Mouse (Mus musculus) neural tube, embryonic 13.5 days (tissue): ENCODE measurements around the gene Enpep. TPM values are rescaled to one million over a fixed set of nuclear protein-coding genes. Genes with fewer than 3 reads are reported as not detected.

ENCODE experiments used
- ATAC-seq: fragments of 200-750 bp; cut with Nextera tagmentation; 2 replicates; pipeline ENCODE4 v1.8.0; 2017; ENCODE audit warnings: low read depth, mild to moderate bottlenecking, moderate TSS enrichment, moderate library complexity
- H3K27ac ChIP-seq: fragments of 300-500 bp; sonication (generic); replicated peaks from 2 replicates; pipeline ENCODE4 v1.5.1; 2015; ENCODE audit warnings: moderate library complexity, mild to moderate bottlenecking, inconsistent platforms
- H3K27me3 ChIP-seq: fragments of 300-500 bp; sonication (generic); 2 replicates; pipeline ENCODE4 v1.6.1; 2015; ENCODE audit warnings: mild to moderate bottlenecking, inconsistent platforms
- H3K36me3 ChIP-seq: fragments of 300-500 bp; sonication (generic); 2 replicates; pipeline ENCODE4 v1.6.1; 2015; ENCODE audit warnings: mild to moderate bottlenecking, inconsistent platforms
- H3K4me1 ChIP-seq: fragments of 300-500 bp; sonication (generic); replicated peaks from 2 replicates; pipeline ENCODE4 v1.6.1; 2015; ENCODE audit warnings: inconsistent platforms
- H3K4me2 ChIP-seq: fragments of 300-500 bp; sonication (generic); 2 replicates; pipeline ENCODE4 v1.6.1; 2015; ENCODE audit warnings: inconsistent platforms, mild to moderate bottlenecking, moderate library complexity
- H3K4me3 ChIP-seq: fragments of 300-500 bp; sonication (generic); 2 replicates; pipeline ENCODE4 v1.5.1; 2015; ENCODE audit warnings: mild to moderate bottlenecking, inconsistent platforms
- H3K9ac ChIP-seq: fragments of 300-500 bp; sonication (generic); 2 replicates; pipeline ENCODE4 v1.6.1; 2015; ENCODE audit warnings: moderate library complexity, mild to moderate bottlenecking, inconsistent platforms
- H3K9me3 ChIP-seq: fragments of 300-500 bp; sonication (generic); 2 replicates; pipeline ENCODE4 v1.6.1; 2016; ENCODE audit warnings: inconsistent platforms
- WGBS: fragments of 180-500 bp; shearing (Covaris S2); methylation state at CpG from one replicate; pipeline ENCODE4 v1.1.7; 2015; 5-methylcytosine and 5-hydroxymethylcytosine counted together
- polyA plus RNA-seq: library from polyadenylated mRNA; unstranded; fragments of >200 nt; fragmentation: Nextera tagmentation; extraction: Ambion mirVana; gene quantifications from 2 replicates; pipeline ENCODE4 v1.2.1, GENCODE M21; 2015

Enpep gene
- polyA plus RNA-seq, 1 experiment from 2014 or later: 2.1 TPM

GRCm38 (mm10) chr3:129224806-129225576 lies 107.5 kb downstream of the Enpep start:
- Histone ChIP-seq H3K27ac (no peak overlapping the region), H3K4me3 (no peak overlapping the region), H3K9me3 (no peaks in the 10 kb centered on the region), H3K9ac (no peak overlapping the region), H3K36me3 (no peaks in the 10 kb centered on the region), H3K4me1 (peaks cover 3% of the 10 kb centered on the region; the same call in 1 of the 2 replicates), H3K27me3 (peaks cover 94% of the 10 kb centered on the region), H3K4me2 (no peak overlapping the region)
- ATAC-seq: no peak
- under 1% methylated on average over 40 of the region's 40 CpGs for WGBS

DNA sequence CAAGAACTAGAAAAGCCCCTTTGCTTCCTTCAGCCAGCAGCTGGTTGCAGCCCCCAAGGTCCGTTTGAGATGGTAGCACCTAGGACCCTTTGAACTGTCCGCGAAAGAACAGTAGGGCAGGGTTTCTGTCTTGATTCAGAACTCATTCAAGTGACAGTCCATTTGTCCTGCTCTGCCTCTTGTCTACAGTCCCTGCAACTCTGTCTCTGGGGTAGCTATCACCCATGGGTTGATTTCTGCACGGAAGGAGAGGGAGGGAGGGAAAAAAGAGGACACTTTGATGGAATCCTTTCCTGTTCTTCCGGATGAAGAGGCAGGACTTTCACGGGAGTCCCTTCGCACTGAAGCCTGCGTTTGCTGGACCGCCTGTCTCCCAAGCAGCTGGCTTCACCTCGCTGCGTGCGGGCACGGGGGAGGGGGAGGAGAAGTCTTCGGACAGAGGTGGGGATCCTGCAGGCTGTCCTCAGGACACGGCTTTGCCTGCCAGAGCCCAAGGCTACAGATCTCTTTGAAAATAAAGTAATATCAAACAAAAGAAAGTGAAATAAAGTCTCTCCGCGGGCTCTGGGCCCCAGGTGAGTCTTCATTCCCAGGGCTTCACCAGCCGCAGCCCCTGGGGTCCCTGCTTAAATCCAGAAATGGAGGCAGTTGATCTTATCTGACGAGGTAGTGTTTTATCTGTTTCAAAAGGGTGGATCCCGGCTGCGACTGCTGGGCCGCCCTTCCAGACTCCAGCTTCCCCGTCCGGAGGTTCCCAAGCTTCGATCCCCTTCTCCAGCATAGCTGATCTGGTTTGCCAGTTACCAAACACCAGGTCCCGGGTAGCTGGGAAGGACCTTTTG lies 108.3 kb downstream of the Enpep start:
- Histone ChIP-seq H3K9ac (no peak overlapping the region), H3K27ac (no peak overlapping the region), H3K27me3 (peaks cover 98% of the 10 kb centered on the region), H3K4me1 (peaks cover 3% of the 10 kb centered on the region; the same call in 1 of the 2 replicates), H3K9me3 (no peaks in the 10 kb centered on the region), H3K36me3 (no peaks in the 10 kb centered on the region), H3K4me3 (no peak overlapping the region), H3K4me2 (no peak overlapping the region)
- WGBS: under 1% methylated on average over 26 of the region's 26 CpGs
- ATAC-seq: no peak

DNA sequence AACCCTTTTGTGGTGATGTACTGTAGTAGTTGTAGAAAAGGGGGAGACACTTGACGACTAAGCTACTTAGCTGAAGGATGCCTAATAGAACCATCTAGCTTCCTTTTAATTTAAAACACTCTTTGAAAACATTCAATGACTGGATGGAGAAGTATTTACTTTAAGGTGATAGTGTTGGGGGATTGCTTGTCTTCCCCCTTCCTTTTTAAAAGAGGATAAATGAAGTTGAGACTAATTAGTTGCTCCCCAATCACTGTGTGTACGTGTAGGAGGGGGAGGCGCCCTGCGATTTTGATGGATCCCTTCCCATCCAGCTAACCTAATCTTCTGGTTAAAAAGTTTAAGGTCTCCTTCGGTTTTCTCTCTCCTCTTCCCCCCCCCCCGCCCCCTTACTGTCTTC lies 109.1 kb downstream of the Enpep start:
- H3K36me3 ChIP-seq: no peaks in the 10 kb centered on the region
- no peak for ATAC-seq
- H3K27me3 ChIP-seq: peaks cover 100% of the 10 kb centered on the region
- WGBS: 2% methylated on average over 5 of the region's 6 CpGs
- peaks cover 3% of the 10 kb centered on the region; the same call in 1 of the 2 replicates for H3K4me1 ChIP-seq
- H3K9ac ChIP-seq: no peak overlapping the region
- H3K9me3 ChIP-seq: no peaks in the 10 kb centered on the region
- H3K4me2 ChIP-seq: no peak overlapping the region
- no peak overlapping the region for H3K27ac ChIP-seq
- no peak overlapping the region for H3K4me3 ChIP-seq

- Histone ChIP-seq H3K9ac (no peak overlapping the region), H3K4me1 (peaks cover 3% of the 10 kb centered on the region; the same call in 1 of the 2 replicates), H3K36me3 (no peaks in the 10 kb centered on the region), H3K27ac (no peak overlapping the region), H3K4me3 (no peak overlapping the region), H3K4me2 (no peak overlapping the region), H3K9me3 (no peaks in the 10 kb centered on the region), H3K27me3 (peaks cover 100% of the 10 kb centered on the region)
- WGBS: 2% methylated on average over 21 of the region's 21 CpGs
- no peak for ATAC-seq
Measured at GRCm38 (mm10) chr3:129222448-129223290, 109.9 kb downstream of the Enpep start.

- no peak overlapping the region for H3K4me2 ChIP-seq
- no peaks in the 10 kb centered on the region for H3K9me3 ChIP-seq
- H3K27ac ChIP-seq: no peak overlapping the region
- 1% methylated on average over 25 of the region's 27 CpGs for WGBS
- peaks cover 100% of the 10 kb centered on the region for H3K27me3 ChIP-seq
- no peaks in the 10 kb centered on the region for H3K36me3 ChIP-seq
- H3K4me3 ChIP-seq: no peak overlapping the region
- H3K4me1 ChIP-seq: peaks cover 3% of the 10 kb centered on the region; the same call in 1 of the 2 replicates
- no peak for ATAC-seq
- H3K9ac ChIP-seq: no peak overlapping the region
Measured at GRCm38 (mm10) chr3:129221380-129222260, 110.9 kb downstream of the Enpep start.

GRCm38 (mm10) chr3:129220681-129221379 lies 111.7 kb downstream of the Enpep start:
- Histone ChIP-seq H3K4me1 (peaks cover 3% of the 10 kb centered on the region; the same call in 1 of the 2 replicates), H3K4me2 (no peak overlapping the region), H3K27me3 (peaks cover 100% of the 10 kb centered on the region), H3K4me3 (no peak overlapping the region), H3K9me3 (no peaks in the 10 kb centered on the region), H3K36me3 (no peaks in the 10 kb centered on the region), H3K9ac (no peak overlapping the region), H3K27ac (no peak overlapping the region)
- 1% methylated on average over 24 of the region's 24 CpGs for WGBS
- ATAC-seq: no peak

DNA sequence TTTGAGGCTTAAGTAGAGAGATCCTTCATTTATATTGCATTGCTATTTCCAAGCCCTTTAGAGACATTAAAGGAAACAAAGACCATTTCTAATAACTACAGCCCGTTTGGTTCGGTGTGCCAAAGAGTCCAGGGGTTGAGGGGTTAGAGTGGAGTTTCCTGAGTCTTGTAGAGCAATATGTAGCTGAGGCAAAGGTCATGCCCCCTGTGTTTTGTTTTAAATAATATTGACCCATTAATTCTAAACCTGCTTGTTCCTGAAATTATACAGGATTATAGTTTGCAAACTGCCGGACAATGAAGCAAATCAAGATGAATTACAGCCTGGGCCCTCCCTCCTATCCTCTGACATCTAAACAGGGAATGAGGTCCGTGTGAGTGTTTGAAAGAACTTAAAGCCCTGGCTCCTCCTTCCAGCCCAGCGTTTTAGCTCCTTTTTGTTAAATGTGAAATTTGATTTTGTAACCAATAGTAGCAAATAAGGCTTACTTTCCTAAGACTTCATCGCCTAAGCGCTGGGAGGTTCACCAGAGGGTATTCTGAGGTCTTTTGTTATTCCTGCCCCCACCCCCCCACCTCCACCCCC lies 112.3 kb downstream of the Enpep start:
- Histone ChIP-seq H3K4me2 (no peak overlapping the region), H3K9me3 (no peaks in the 10 kb centered on the region), H3K36me3 (no peaks in the 10 kb centered on the region), H3K4me1 (peaks cover 2% of the 10 kb centered on the region; the same call in 1 of the 2 replicates), H3K27me3 (peaks cover 100% of the 10 kb centered on the region), H3K27ac (no peak overlapping the region), H3K4me3 (no peak overlapping the region), H3K9ac (no peak overlapping the region)
- ATAC-seq: no peak
- WGBS: under 1% methylated on average over 7 of the region's 7 CpGs

Other genes starting within 250 kb of the Enpep start
- 4.2 and 5.7 TPM in 2 replicates for gene Pitx2, start 132.8 kb downstream of the Enpep start, polyA plus RNA-seq
- gene Elovl6, start 199.6 kb upstream of the Enpep start, polyA plus RNA-seq: 30.4 and 30.8 TPM in 2 replicates